Mouse (Mus musculus): ENCODE results near the gene Cep78. TPM values are rescaled to one million over a fixed set of nuclear protein-coding genes. Genes with fewer than 3 reads are reported as not detected.

The Cep78 gene
- polyA plus RNA-seq, 1 experiment, result 4.0 TPM

DNA sequence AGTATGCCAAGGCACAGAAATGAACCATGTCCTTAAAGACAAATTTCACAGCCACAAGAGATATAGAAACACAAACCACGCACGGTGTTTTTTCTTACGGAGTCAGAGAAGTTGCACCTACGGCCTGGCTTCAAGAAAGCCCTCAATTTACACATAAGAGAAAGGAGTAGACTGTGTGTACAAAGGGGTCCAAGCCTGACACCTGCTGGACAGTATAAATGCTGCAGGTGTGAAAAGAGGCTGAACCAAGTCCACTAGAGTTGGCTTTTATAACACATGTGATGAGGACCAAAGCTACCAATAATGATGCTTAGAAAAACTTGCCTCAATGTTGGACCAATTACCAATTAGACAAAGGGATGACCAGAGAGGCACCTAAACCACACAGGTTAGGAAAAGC, 2.9 kb downstream of the Cep78 start:
- H3K4me3 ChIP-seq, result no peak overlapping the region
- H3ac ChIP-seq (ENCODE audit: control insufficient read depth, insufficient read length), result no peak overlapping the region
- H3K27me3 ChIP-seq (ENCODE audit: control insufficient read depth, insufficient read depth, insufficient read length), result no peaks in the 10 kb centered on the region
- no peak for TF ChIP-seq POLR2A (IDR thresholded peaks at IDR 0.05; ENCODE audit: insufficient read length, low read depth)
- TF ChIP-seq SRF (IDR thresholded peaks at IDR 0.05; ENCODE audit: control insufficient read depth, insufficient read length, low read depth), result no peak
- TF ChIP-seq TCF12 (IDR thresholded peaks at IDR 0.05; ENCODE audit: insufficient read depth, poor library complexity, severe bottlenecking), result no peak
- no peak for TF ChIP-seq MYOD1 (IDR thresholded peaks at IDR 0.05; ENCODE audit: control insufficient read depth in 1 of 3, insufficient read length in 2 of 3, low read depth in 2 of 3)
- no peak for TF ChIP-seq USF1 (IDR thresholded peaks at IDR 0.05; ENCODE audit: low read depth)
- TF ChIP-seq E2F4 (IDR thresholded peaks at IDR 0.05; ENCODE audit: insufficient read depth), result no peak
- no peak for TF ChIP-seq MAX (IDR thresholded peaks at IDR 0.05; ENCODE audit: low read depth)
- no peak for TF ChIP-seq REST (IDR thresholded peaks at IDR 0.05; ENCODE audit: insufficient read depth, insufficient read length)
- no peak for TF ChIP-seq TCF3 (IDR thresholded peaks at IDR 0.05; ENCODE audit: insufficient read length, low read depth)
- no peak for TF ChIP-seq POLR2AphosphoS2 (IDR thresholded peaks at IDR 0.05; ENCODE audit: insufficient read length, low read depth)
- TF ChIP-seq CEBPB (IDR thresholded peaks at IDR 0.05; ENCODE audit: insufficient read depth, poor library complexity, severe bottlenecking), result no peak
- H3K79me2 ChIP-seq (ENCODE audit: control insufficient read depth, insufficient read depth), result peaks cover 8% of the 10 kb centered on the region
- H3K36me3 ChIP-seq (ENCODE audit: control insufficient read depth, insufficient read depth), result no peaks in the 10 kb centered on the region
- H3K4me2 ChIP-seq (ENCODE audit: low read depth), result no peak overlapping the region

- H3K36me3 ChIP-seq (ENCODE audit: control insufficient read depth, insufficient read depth), result peaks cover 18% of the 10 kb centered on the region
Observed at GRCm38 (mm10) chr19:15973365-15973764, 11.4 kb downstream of the Cep78 start.

DNA sequence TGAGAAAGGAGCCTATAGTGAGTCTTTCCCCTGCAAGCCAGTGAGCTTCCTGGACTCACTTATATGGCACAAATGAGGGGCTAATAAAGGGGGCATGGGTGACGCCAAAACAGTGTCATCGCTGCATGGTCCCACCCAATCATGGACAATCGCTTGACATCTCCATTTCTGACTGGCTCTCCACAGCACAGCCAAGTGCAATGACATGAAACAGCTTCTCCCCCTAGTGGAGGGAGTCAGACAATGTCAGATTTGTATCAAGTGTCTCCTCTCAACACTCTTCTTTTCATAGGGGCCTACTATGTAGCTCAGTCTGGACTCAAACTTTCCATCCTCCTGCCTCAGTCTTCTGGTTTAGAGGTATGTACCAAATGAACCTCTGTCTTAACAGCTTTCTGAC, 19.7 kb downstream of the Cep78 start:
- no peaks in the 10 kb centered on the region for H3K27me3 ChIP-seq (ENCODE audit: control insufficient read depth, insufficient read depth, insufficient read length)
- H3K36me3 ChIP-seq (ENCODE audit: control insufficient read depth, insufficient read depth), result peaks cover 18% of the 10 kb centered on the region
- no peak overlapping the region for H3ac ChIP-seq (ENCODE audit: control insufficient read depth, insufficient read length)
- TF ChIP-seq E2F4 (IDR thresholded peaks at IDR 0.05; ENCODE audit: insufficient read depth) (no peak), USF1 (IDR thresholded peaks at IDR 0.05; ENCODE audit: low read depth) (no peak)
- no peak overlapping the region for H3K4me3 ChIP-seq
- no peaks in the 10 kb centered on the region for H3K79me2 ChIP-seq (ENCODE audit: control insufficient read depth, insufficient read depth)
- no peak overlapping the region for H3K4me2 ChIP-seq (ENCODE audit: low read depth)

More at GRCm38 (mm10) chr19:15973365-15973764, 11.4 kb downstream of the Cep78 start:
- TF ChIP-seq MAX (IDR thresholded peaks at IDR 0.05; ENCODE audit: low read depth) (no peak), TCF3 (IDR thresholded peaks at IDR 0.05; ENCODE audit: insufficient read length, low read depth) (no peak), USF1 (IDR thresholded peaks at IDR 0.05; ENCODE audit: low read depth) (no peak), MYOG (IDR thresholded peaks at IDR 0.05; ENCODE audit: control insufficient read depth in 1 of 3, insufficient read depth in 1 of 3, insufficient read length in 2 of 3, low read depth in 2 of 3) (no peak), MYOD1 (IDR thresholded peaks at IDR 0.05; ENCODE audit: control insufficient read depth in 1 of 3, insufficient read length in 2 of 3, low read depth in 2 of 3) (no peak), POLR2AphosphoS2 (IDR thresholded peaks at IDR 0.05; ENCODE audit: insufficient read length, low read depth) (no peak), SRF (IDR thresholded peaks at IDR 0.05; ENCODE audit: control insufficient read depth, insufficient read length, low read depth) (no peak), CEBPB (IDR thresholded peaks at IDR 0.05; ENCODE audit: insufficient read depth, poor library complexity, severe bottlenecking) (no peak), E2F4 (IDR thresholded peaks at IDR 0.05; ENCODE audit: insufficient read depth) (no peak), REST (IDR thresholded peaks at IDR 0.05; ENCODE audit: insufficient read depth, insufficient read length) (no peak)
- H3ac ChIP-seq (ENCODE audit: control insufficient read depth, insufficient read length), result no peak overlapping the region
- H3K27me3 ChIP-seq (ENCODE audit: control insufficient read depth, insufficient read depth, insufficient read length), result no peaks in the 10 kb centered on the region
- H3K79me2 ChIP-seq (ENCODE audit: control insufficient read depth, insufficient read depth), result no peaks in the 10 kb centered on the region
- no peak overlapping the region for H3K4me3 ChIP-seq
- H3K4me2 ChIP-seq (ENCODE audit: low read depth), result no peak overlapping the region

GRCm38 (mm10) chr19:15964533-15964932, 20.3 kb downstream of the Cep78 start:
- no peaks in the 10 kb centered on the region for H3K27me3 ChIP-seq (ENCODE audit: control insufficient read depth, insufficient read depth, insufficient read length)
- no peak overlapping the region for H3ac ChIP-seq (ENCODE audit: control insufficient read depth, insufficient read length)
- peaks cover 12% of the 10 kb centered on the region for H3K36me3 ChIP-seq (ENCODE audit: control insufficient read depth, insufficient read depth)
- no peak overlapping the region for H3K4me2 ChIP-seq (ENCODE audit: low read depth)
- no peaks in the 10 kb centered on the region for H3K79me2 ChIP-seq (ENCODE audit: control insufficient read depth, insufficient read depth)
- no peak overlapping the region for H3K4me3 ChIP-seq
- no peak for TF ChIP-seq SRF (IDR thresholded peaks at IDR 0.05; ENCODE audit: control insufficient read depth, insufficient read length, low read depth)
- no peak for TF ChIP-seq TCF12 (IDR thresholded peaks at IDR 0.05; ENCODE audit: insufficient read depth, poor library complexity, severe bottlenecking)
- no peak for TF ChIP-seq POLR2A (IDR thresholded peaks at IDR 0.05; ENCODE audit: insufficient read length, low read depth)
- no peak for TF ChIP-seq TCF3 (IDR thresholded peaks at IDR 0.05; ENCODE audit: insufficient read length, low read depth)
- TF ChIP-seq USF1 (IDR thresholded peaks at IDR 0.05; ENCODE audit: low read depth), result no peak
- no peak for TF ChIP-seq CEBPB (IDR thresholded peaks at IDR 0.05; ENCODE audit: insufficient read depth, poor library complexity, severe bottlenecking)
- no peak for TF ChIP-seq POLR2AphosphoS2 (IDR thresholded peaks at IDR 0.05; ENCODE audit: insufficient read length, low read depth)
- no peak for TF ChIP-seq E2F4 (IDR thresholded peaks at IDR 0.05; ENCODE audit: insufficient read depth)
- no peak for TF ChIP-seq MAX (IDR thresholded peaks at IDR 0.05; ENCODE audit: low read depth)
- no peak for TF ChIP-seq REST (IDR thresholded peaks at IDR 0.05; ENCODE audit: insufficient read depth, insufficient read length)
- no peak for TF ChIP-seq MYOG (IDR thresholded peaks at IDR 0.05; ENCODE audit: control insufficient read depth in 1 of 3, insufficient read depth in 1 of 3, insufficient read length in 2 of 3, low read depth in 2 of 3)
- TF ChIP-seq MYOD1 (IDR thresholded peaks at IDR 0.05; ENCODE audit: control insufficient read depth in 1 of 3, insufficient read length in 2 of 3, low read depth in 2 of 3), result no peak

DNA sequence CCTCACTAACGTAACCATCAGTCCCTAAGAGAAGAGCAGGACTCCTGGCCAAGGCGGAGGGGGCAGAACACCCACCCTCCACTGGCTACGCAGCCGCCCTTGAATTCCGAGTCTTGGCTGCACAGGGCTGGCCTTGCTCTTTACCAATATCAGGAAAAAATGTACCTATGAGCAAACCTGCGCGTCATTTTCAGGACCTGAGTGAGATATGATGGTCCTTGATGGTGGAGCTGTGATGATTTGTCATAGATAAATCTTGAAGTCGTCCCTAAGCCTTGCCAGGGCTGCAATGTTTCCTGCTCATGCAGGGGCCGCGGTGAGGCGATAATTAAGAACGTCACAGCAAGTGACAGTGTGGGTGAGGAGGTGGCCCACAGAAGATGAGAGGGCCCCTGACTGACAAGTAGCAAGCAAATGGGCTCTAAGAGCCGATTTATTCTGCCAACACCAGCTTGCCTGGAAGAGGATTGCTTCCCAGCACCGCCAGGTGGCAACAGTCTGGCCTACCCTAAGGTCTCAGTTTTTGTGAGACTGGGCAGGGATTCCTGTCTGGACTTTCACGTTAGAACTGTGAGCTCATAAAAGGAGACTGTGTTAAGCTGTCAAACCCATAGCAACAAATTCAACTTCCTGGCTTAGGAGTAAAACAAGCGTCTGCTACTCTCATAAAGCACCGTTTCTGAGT, 21.6 kb downstream of the Cep78 start:
- TF ChIP-seq POLR2A (IDR thresholded peaks at IDR 0.05; ENCODE audit: insufficient read length, low read depth) (no peak), MYOD1 (IDR thresholded peaks at IDR 0.05; ENCODE audit: control insufficient read depth in 1 of 3, insufficient read length in 2 of 3, low read depth in 2 of 3) (no peak), POLR2AphosphoS2 (IDR thresholded peaks at IDR 0.05; ENCODE audit: insufficient read length, low read depth) (no peak), TCF3 (IDR thresholded peaks at IDR 0.05; ENCODE audit: insufficient read length, low read depth) (no peak), TCF12 (IDR thresholded peaks at IDR 0.05; ENCODE audit: insufficient read depth, poor library complexity, severe bottlenecking) (no peak), MAX (IDR thresholded peaks at IDR 0.05; ENCODE audit: low read depth) (no peak), CEBPB (IDR thresholded peaks at IDR 0.05; ENCODE audit: insufficient read depth, poor library complexity, severe bottlenecking) (no peak), SRF (IDR thresholded peaks at IDR 0.05; ENCODE audit: control insufficient read depth, insufficient read length, low read depth) (no peak), REST (IDR thresholded peaks at IDR 0.05; ENCODE audit: insufficient read depth, insufficient read length) (no peak)
- Histone ChIP-seq H3K4me3 (no peak overlapping the region), H3K27me3 (ENCODE audit: control insufficient read depth, insufficient read depth, insufficient read length) (no peaks in the 10 kb centered on the region), H3K79me2 (ENCODE audit: control insufficient read depth, insufficient read depth) (no peaks in the 10 kb centered on the region), H3ac (ENCODE audit: control insufficient read depth, insufficient read length) (no peak overlapping the region), H3K4me2 (ENCODE audit: low read depth) (no peak overlapping the region), H3K36me3 (ENCODE audit: control insufficient read depth, insufficient read depth) (peaks cover 3% of the 10 kb centered on the region)

All from myocyte (in vitro differentiated cells).